Mouse (Mus musculus) heart, postnatal 25 days (tissue): ENCODE measurements around the gene Pank4. TPM values are rescaled to one million over a fixed set of nuclear protein-coding genes. Genes with fewer than 3 reads are reported as not detected.
A peak's percentile ranks its signal among the peaks of the same experiment; 100 is the strongest.

Experiments
- DNase-seq: peaks from one replicate; pipeline ENCODE4 v3.0.0; 2022; ENCODE audit warnings: low spot score
- intact Hi-C: fragments of 180-260 bp; cut with DNase I; formaldehyde crosslinking; loops from one replicate; pipeline ENCODE4 v1.15.1; 2025
- total RNA-seq, 2 experiments: library from RNA; stranded (reverse); gene quantifications; 2 replicates each; pipeline ENCODE4 v1.2.3; 2021

The Pank4 gene
- total RNA-seq, 2 experiments from 2014 or later = 45.6 to 46.4 TPM

DNA sequence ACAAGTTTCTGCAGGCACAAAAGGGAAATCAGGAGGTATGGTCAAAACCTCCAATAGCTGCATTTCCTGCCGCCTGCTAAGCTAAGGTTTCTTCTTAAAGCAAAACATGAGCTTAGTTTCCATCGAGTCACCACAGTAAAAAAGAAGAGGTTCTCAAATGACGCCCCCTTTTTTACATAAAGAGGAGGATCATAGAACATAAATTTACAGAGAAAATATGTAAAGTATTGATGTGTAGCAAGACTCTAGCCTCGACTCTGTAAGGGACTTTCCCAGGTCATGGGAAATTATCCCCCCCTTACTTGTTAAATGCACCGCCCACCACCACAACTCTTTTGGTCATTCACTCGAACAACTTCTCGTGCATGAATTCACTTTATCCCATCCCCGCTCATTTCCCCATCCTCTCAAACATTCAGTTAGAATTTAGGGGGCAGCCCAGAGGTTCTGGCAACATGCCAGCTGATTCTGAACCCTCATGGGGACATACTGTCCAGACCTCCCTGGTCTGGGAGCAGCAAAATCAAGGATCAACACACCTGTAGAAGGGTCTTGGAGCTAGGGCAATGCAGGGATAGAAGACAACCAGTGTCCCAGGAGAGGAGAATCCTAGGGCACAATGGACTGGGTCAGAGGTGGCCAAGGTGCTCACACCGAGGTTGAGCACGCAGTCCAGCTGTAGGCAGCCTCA is 21.1 kb upstream of the Pank4 start:
- intact Hi-C loops = no loop called here
- DNase-seq = no peak

DNA sequence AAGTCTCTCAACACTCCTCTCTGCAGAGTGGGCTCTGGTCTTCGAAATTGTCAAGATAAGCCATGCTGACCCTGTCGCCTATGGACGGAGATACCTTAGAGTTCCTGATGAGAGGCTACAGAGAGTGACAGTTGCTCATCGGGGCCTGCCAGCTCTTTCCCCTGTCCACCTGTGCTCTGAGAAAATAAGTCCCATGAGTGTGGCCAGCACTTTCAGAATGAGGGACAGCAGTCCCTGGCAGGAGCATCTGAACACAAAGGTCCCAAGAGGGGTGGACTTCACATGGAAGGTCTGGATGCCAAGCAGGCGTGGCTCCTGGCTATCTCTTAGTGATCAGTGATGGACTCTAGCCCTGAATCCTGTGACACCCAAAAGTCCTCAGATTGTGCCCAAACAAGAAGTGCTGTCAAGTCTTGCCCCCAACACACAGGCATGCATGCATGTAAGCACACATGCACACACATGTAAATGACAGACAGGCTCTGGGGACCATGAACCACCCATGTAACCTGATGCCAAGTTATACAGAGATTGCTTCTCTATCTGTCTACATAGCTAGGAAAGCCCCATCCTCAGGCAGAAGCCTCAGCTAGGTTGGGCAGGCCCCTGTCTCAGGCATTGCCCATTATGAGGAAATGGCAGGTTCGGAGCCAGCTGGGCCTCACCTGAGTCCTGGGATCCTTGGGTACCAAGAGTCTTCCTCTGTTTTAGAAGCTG is 20.4 kb upstream of the Pank4 start:
- intact Hi-C loops = loop anchor here (1.0 to 2.0 kb wide), 4 partner anchors 19 to 123 kb away; no protein-coding TSS in a partner anchor
- DNase-seq = no peak

DNA sequence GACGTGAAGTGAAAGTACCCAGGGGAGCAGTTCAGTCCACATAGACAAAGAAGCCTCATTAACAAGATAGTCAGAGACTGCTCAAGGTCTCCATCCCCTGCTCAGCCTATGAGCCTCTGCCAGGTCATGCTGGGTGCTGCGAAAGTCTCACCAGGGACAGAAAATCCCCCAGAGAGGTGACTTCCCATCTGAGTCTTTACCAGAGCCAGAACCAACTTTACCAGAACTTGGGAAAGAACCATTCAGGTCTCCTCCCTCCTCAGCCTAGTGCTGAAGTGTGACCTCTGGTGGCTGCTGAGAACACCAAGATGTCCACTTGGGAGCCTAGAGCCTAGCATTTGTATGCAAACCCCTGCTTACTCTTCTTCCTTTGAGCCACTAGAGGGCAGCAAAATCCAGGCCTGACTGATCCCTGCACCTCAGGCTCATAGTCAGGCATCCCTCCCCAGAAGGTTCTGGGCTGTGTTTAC is 19.8 kb upstream of the Pank4 start:
- intact Hi-C loops = loop anchor here (1.0 to 2.0 kb wide), 4 partner anchors 19 to 122 kb away; no protein-coding TSS in a partner anchor
- DNase-seq = peak; percentile 60

- intact Hi-C loops = no loop called here
- DNase-seq = peak; percentile 37
Observed at GRCm38 (mm10) chr4:154946319-154946718, 17.6 kb upstream of the Pank4 start.

DNA sequence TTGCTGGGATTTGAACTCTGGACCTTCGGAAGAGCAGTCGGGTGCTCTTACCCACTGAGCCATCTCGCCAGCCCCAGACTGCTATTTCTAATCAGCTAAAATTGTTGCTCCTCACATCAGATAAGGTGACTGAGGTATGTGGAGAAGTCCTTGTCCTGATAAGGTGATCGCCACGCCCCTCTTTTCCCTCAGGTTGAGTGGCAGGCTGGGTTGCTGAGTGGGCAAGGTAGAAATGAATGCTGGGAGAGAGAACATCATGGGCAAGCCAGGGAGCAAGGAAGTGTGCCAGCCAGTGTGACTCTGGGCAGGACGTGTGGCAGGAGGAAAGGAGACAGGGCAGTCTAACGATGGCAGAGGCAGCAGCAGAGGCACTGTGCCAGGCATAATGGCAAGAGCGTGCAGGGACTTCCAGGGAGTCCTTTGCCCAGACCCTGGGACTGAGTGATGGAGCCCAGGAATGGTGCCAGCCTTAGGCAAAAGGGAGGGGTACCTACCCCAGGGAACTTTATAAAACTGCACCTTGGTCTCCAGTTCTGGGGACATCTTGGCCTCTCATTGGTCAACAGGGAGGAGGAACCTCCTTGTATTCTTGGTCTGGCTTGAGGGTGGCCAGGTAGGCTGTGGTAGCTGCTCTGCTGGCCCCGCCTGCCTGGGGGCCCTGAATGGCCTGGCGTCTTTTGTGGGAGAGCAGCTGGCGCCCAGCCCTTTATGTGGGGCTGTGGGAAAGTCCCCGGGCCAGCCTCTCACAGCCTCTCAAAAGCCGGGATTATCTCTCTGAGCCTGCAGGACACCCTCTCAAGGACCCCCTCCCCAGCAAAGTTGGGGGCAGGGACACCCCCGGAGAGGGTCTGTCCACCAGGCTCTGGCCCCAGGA is 15.6 kb upstream of the Pank4 start:
- DNase-seq = no peak
- intact Hi-C loops = no loop called here

- DNase-seq = no peak
- intact Hi-C loops = no loop called here
Observed at GRCm38 (mm10) chr4:154948940-154949588, 14.9 kb upstream of the Pank4 start.

DNA sequence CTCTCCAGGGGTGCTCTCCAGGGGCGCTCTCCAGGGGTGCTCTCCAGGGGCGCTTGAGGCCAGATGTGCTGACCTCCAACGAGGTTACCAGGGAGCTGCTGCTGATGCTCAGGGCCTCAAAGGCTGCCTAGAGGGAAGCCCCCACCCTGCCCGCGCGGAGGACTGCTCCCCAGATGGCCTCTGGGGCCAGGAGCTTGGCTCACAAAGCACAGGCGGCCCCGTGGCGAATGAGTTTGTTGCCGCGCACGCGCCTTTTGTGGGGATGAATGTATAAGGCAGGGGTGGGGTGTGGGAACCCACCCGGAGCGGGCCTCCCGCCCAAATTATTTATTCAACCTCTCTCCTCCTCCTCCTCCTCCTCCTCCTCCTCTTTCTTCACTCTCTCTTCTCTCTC is 14.3 kb upstream of the Pank4 start:
- DNase-seq = no peak
- intact Hi-C loops = no loop called here

DNA sequence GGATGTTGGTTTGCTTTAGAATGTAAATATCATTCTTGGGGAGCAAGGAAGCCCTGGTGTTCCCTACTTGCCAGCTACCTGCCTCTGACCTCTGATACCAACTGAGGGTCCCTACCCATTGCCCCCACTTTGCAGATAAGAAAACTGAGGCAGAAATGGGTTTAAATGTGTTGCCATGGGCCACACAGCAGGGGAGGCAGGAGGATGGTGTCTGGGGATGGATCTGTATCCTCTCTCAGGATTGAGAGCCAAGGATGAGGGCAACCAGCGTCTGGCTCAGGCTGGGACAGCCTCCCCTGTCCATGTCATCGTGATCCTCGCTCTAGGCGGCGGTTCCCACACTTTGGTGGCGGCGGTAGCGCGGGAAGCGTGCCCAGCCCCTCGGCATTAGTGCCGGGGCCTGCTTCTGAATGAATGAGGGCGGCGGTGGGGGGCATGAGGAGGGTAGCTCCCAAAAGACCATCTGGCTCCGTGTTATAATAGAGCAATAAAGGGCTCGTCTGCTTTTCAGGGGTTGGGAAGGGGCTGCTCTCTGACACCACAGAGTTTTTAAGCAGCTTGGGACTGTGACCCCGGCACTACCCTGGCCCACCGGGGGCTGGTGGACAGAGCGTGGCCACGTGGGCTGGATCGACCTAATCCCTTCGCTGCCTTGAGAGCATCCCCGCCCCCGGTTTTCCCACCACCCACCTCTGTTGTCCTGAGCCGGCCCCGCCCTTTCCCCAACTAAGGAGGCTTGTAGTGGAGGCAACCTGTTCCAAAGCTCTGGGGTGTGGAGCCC is 11.3 kb upstream of the Pank4 start:
- intact Hi-C loops = no loop called here
- DNase-seq = no peak

GRCm38 (mm10) chr4:154956604-154957003 is 7.3 kb upstream of the Pank4 start:
- intact Hi-C loops = no loop called here
- DNase-seq = no peak

DNA sequence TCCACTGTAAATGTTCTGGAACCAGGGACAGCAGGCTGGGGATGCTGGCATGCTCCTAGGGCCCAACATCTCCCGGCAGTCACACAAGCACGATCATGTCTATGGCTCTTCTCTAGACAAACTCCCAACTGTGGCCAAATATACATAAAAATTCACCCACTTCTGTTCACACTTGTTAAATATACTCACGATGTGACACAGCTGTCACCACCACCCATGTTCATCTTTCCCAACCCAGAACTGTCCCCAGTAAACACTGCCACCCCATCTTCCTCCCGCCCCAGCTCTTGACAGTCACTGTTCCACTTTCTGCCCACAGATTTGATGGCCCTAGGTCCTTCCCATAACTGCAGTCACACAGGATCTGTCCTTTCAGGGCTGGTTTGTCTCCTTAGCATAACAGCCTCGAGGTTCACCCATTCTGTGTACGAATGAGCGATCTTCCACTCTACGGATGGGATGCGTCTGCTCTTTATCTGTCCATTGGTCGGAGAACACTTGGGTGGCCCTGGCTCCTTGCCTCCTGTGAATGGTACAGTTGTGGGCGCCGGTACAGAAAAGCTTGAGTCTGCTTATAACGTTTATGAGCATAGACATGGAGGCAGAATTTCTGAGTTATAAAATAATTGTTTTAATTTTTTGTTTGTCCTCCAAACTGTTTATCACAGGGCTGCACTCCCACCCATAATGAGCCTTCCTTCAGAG is 6.5 kb upstream of the Pank4 start:
- no peak for DNase-seq
- intact Hi-C loops = no loop called here

DNA sequence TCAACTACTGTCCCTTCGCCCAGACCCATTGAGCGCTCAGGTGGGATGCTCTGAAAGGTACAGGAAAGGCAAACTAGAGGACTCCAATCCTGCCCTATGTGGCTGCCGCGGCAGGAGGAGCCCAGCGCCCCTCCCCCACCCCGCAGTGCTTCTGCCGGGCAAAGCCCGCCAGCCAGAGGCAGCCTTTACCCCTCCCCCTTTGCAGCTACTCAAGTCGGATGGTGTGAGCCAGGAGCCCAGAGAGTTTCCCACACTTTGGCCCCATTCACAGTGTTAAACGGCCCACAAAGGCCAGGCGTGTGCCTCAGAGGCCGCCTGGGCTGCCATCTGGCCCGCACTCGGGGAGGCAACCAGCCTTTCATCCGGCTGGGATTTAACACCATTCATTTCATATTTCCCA is 5.8 kb upstream of the Pank4 start:
- DNase-seq = no peak
- intact Hi-C loops = no loop called here

DNA sequence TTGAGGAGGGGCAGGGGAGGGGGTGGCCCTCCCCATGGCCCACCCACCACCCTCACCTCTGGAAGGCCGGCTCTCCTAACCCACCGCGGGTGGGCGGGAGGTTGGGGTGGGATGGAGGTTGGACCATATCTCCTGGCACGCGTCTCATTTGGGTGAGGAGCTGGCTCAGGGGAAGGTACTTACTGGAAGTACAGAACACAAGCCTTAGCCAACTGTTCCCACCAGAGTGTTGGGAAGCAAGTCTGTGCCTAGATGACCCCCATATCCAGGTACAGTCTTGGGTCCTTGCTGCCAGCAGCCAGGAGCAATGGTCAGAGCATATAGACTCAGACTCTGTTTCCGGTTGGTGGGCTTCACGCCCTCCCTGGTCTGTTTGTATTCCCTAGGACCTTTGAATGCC is 5.3 kb upstream of the Pank4 start:
- intact Hi-C loops = no loop called here
- no peak for DNase-seq

- DNase-seq = no peak
- intact Hi-C loops = no loop called here
Observed at GRCm38 (mm10) chr4:154960021-154960689, 3.8 kb upstream of the Pank4 start.

DNA sequence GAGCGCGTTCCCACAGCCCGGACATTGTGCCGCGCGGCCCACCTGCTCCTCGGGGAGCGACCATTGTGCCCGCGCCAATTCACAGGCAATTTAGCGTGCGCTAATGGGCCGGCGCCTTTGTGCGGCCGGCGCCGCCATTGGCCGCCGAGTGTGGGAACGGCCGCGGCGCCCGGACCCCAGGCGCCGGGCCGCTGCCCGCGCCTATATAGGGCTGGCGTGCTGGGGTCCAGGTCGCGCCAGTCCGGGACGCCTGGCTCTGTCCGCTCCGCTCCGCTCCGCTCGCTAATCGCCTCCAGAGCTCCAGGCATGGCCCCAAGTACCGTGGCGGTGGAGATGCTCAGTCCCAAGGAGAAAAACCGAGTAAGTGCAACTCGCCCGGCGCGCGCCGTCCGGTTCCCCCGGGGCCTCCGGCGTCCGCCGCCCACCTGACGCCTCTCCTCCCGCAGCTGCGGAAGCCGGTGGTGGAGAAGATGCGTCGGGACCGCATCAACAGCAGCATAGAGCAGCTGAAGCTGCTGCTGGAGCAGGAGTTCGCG is 3.2 kb upstream of the Pank4 start, which contains the start of gene Hes5:
Hes5 (plus strand) TSS at position 234 of the 536 bp plus-strand sequence.
- DNase-seq = no peak
- intact Hi-C loops = no loop called here

- DNase-seq = no peak
- intact Hi-C loops = no loop called here
Observed at GRCm38 (mm10) chr4:154961226-154961738, 2.6 kb upstream of the Pank4 start.

DNA sequence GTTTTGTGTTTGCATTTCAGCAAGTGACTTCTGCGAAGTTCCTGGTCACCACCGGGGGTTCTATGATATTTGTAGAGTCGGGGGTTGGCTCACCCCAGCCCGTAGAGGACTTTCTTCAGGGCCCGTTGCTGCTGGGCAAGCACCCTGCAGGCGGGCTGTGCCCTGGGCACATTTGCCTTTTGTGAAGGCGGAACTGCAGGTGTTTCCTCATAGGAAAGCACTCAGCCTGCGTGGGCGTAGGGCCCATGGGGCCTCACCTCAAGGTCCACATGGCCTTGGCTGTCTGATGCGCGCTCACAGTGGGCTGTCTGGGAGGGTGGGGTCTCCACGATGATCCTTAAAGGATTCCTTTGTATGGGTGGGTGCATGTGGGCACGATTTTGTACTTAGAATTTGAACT is 2.0 kb upstream of the Pank4 start:
- intact Hi-C loops = loop anchor here (2.0 kb wide), 1 partner anchor 17 kb away; no protein-coding TSS in a partner anchor
- no peak for DNase-seq

GRCm38 (mm10) chr4:154962683-154963082 is 1.2 kb upstream of the Pank4 start:
- intact Hi-C loops = loop anchor here (2.0 kb wide), 1 partner anchor 18 kb away; no protein-coding TSS in a partner anchor
- DNase-seq = no peak
